Mouse (Mus musculus): ENCODE results near the gene Ano2.

DNA sequence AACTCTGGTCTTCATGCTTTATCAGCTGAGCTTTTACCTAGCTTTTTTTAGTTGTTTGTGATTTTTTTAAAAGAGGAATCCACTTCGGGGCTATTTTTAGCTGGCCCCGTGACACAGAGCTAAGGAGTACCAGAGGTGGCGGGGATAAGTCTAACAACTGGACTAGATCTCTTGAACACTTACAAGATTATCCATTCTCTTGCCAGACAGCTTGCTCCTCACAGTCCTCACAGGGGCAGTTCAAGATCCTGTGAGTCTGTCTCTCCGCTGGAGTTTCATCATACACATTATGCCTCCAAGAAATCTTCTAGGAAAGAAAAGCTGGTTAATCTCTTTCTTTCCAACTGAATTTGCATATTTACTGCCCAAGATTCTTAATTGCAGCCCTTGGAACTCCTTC lies 293.8 kb downstream of the Ano2 start:
- TF ChIP-seq CTCF (IDR thresholded peaks at IDR 0.05; ENCODE audit: control insufficient read depth, insufficient read depth, insufficient read length): no peak
- TF ChIP-seq MYOD1 (IDR thresholded peaks at IDR 0.05; ENCODE audit: control insufficient read depth, insufficient read length, low read depth): no peak
- TF ChIP-seq MYOG (IDR thresholded peaks at IDR 0.05; ENCODE audit: control insufficient read depth, extremely low read depth, insufficient read length): no peak

Data from C2C12 (cell line).